Mouse (Mus musculus) kidney, postnatal 0 days (tissue): ENCODE data around the gene Taar7d. TPM values are rescaled to one million over a fixed set of nuclear protein-coding genes. Genes with fewer than 3 reads are reported as not detected.

Experiments used
- ATAC-seq: fragments of 200-750 bp; cut with Nextera tagmentation; replicated peaks from 2 replicates; pipeline ENCODE4 v1.8.0; 2017; ENCODE audit warnings: low read depth, moderate number of reproducible peaks, moderate TSS enrichment, moderate library complexity; ENCODE audit not compliant: low FRiP score
- DNase-seq: peaks from one replicate; pipeline ENCODE4 v3.0.0-alpha.2; 2016; ENCODE audit warnings: low spot score
- H3K27ac ChIP-seq: fragments of 300-500 bp; sonication (generic); 2 replicates; pipeline ENCODE4 v1.5.1; 2014; ENCODE audit warnings: mild to moderate bottlenecking
- H3K27me3 ChIP-seq: fragments of 300-500 bp; sonication (generic); 2 replicates; pipeline ENCODE4 v1.6.1; 2014; ENCODE audit warnings: low read length, mixed read lengths; ENCODE audit not compliant: insufficient read depth
- H3K36me3 ChIP-seq: fragments of 300-500 bp; sonication (generic); 2 replicates; pipeline ENCODE4 v1.6.1; 2014; ENCODE audit warnings: low read length, mixed read lengths; ENCODE audit not compliant: insufficient read depth
- H3K4me1 ChIP-seq: fragments of 300-500 bp; sonication (generic); replicated peaks from 2 replicates; pipeline ENCODE4 v1.6.1; 2014; ENCODE audit warnings: antibody characterized with exemption, low read length, mixed read lengths; ENCODE audit not compliant: insufficient read depth
- H3K4me2 ChIP-seq: fragments of 300-500 bp; sonication (generic); 2 replicates; pipeline ENCODE4 v1.6.1; 2014; ENCODE audit warnings: mild to moderate bottlenecking, low read length, moderate library complexity, mixed read lengths
- H3K4me3 ChIP-seq: fragments of 300-500 bp; sonication (generic); replicated peaks from 2 replicates; pipeline ENCODE4 v1.5.1; 2014; ENCODE audit warnings: low read depth, low read length
- H3K9ac ChIP-seq: fragments of 300-500 bp; sonication (generic); 2 replicates; pipeline ENCODE4 v1.6.1; 2014; ENCODE audit warnings: low read depth, low read length
- H3K9me3 ChIP-seq: fragments of 300-500 bp; sonication (generic); replicated peaks from 2 replicates; pipeline ENCODE4 v1.6.1; 2016; ENCODE audit warnings: low read length, inconsistent platforms, mixed read lengths
- CTCF ChIP-seq: IDR thresholded peaks from 2 replicates; pipeline ENCODE4 v1.5.1; 2016; ENCODE audit warnings: antibody characterized with exemption, low read depth, mild to moderate bottlenecking, moderate library complexity
- WGBS: fragments of 180-500 bp; shearing (Covaris S2); extraction: QIAGEN DNeasy Blood & Tissue Kit; methylation state at CpG from one replicate; pipeline ENCODE4 v1.1.7; 2014; 5-methylcytosine and 5-hydroxymethylcytosine counted together
- polyA plus RNA-seq: library from polyadenylated mRNA; unstranded; fragments of >200 nt; fragmentation: Nextera tagmentation; extraction: Ambion mirVana; gene quantifications from 2 replicates; pipeline ENCODE4 v1.2.1, GENCODE M21; 2015

Taar7d gene
- polyA plus RNA-seq, 1 experiment from 2014 or later, result not detected

DNA sequence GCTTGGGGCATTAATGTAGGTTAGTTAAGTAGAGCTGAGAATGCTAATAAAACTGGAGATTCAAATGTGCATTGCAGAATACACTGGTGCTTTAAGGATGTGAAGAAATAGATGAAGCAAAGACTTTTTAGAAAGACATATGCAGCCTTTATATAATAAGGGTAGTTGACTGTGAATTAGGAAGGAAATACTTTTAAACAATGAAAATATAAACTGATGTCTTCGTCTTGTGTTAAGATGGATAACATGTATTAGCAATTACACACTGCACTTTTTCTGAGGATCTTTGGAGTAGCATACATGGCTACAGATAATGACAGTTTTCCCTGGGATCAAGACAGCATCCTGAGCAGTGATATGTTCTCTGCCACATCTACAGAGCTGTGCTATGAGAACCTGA lies 27.4 kb upstream of the Taar7d start, which contains the start of gene Taar7b:
Taar7b (plus strand) TSS at position 301 of the 400 bp plus-strand sequence.
- no peak within 1 kb of the TSS for H3K4me3 ChIP-seq
- H3K9ac ChIP-seq, result no peak within 1 kb of the TSS
- TF ChIP-seq CTCF, result no peak
- no peak for DNase-seq
- H3K9me3 ChIP-seq, result no peaks in the 10 kb centered on the region
- H3K4me1 ChIP-seq, result no peaks in the 10 kb centered on the region
- WGBS, result 94% methylated on average over 1 of the region's 1 CpGs
- H3K27ac ChIP-seq, result no peak within 1 kb of the TSS
- no peak within 1 kb of the TSS for H3K4me2 ChIP-seq
- ATAC-seq, result no peak
- H3K27me3 ChIP-seq, result no peaks in the 10 kb centered on the region
- H3K36me3 ChIP-seq, result no peaks in the 10 kb centered on the region

DNA sequence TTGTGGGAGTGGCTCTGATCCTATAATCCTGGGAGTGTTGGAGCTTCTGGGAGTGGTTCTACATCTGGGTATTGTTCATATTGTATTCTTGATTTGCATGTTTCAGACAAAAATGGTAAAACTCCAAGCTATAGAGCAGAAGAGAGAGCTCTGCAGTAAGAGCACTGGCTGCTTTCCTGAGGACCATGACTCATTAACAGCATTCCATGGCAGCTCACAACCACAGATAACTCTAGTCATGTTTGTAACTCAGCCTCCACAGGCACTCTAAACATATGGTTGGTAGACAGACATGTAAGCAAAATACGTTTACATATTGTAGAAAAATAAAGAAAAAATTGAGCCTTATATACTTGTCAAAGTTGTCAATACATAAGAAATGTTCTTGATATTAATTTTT lies 20.6 kb upstream of the Taar7d start:
- no peaks in the 10 kb centered on the region for H3K36me3 ChIP-seq
- no peak overlapping the region for H3K27ac ChIP-seq
- no peaks in the 10 kb centered on the region for H3K27me3 ChIP-seq
- no peaks in the 10 kb centered on the region for H3K4me1 ChIP-seq
- H3K4me2 ChIP-seq, result no peak overlapping the region
- TF ChIP-seq CTCF, result no peak
- no peak overlapping the region for H3K9ac ChIP-seq
- ATAC-seq, result no peak
- DNase-seq, result no peak
- no peak overlapping the region for H3K4me3 ChIP-seq
- no peaks in the 10 kb centered on the region for H3K9me3 ChIP-seq
- WGBS, result 70% methylated on average over 1 of the region's 1 CpGs

DNA sequence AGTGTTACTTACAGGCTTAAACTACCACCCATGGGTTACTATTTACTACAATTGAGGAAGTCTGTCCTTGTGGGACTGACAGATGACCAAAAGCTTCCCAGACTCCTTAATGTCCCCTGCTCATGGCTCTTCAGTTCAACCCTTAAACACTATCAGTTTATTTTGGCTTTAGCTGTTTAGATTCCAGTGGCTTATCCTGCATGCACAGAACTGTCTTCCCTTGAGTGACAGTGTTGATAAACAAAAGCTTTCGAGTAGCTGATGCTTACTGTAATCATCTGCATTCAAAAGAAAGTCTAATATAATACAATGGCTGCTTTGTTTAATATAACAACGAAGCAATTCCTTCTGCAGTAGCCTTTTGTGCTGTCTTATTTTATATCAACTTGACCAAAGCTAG lies 20.0 kb upstream of the Taar7d start:
- ATAC-seq, result no peak
- no peak for TF ChIP-seq CTCF
- H3K36me3 ChIP-seq, result no peaks in the 10 kb centered on the region
- H3K4me3 ChIP-seq, result no peak overlapping the region
- no peak overlapping the region for H3K4me2 ChIP-seq
- WGBS, result 56% methylated on average over 2 of the region's 2 CpGs
- no peak for DNase-seq
- H3K9me3 ChIP-seq, result no peaks in the 10 kb centered on the region
- H3K27me3 ChIP-seq, result no peaks in the 10 kb centered on the region
- no peak overlapping the region for H3K27ac ChIP-seq
- no peaks in the 10 kb centered on the region for H3K4me1 ChIP-seq
- H3K9ac ChIP-seq, result no peak overlapping the region

DNA sequence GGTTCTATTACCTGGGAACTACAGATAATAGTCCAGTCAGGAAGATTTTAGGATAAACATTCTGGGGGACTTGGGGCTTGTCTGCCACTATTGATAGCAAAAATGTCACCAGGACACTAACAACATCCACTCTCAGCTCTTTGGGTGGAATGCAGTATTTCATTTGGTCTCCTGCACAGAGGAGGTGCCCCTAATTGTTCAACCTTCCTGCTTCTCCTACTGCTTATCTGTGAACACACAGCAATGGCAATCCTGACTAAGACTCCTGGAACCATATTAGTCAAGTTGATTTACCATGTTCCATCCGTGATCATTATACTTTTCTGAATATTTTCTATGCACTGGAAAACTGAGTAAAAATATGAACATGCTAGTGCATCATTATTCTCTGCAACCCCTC lies 18.9 kb upstream of the Taar7d start:
- no peaks in the 10 kb centered on the region for H3K36me3 ChIP-seq
- no peak overlapping the region for H3K27ac ChIP-seq
- 89% methylated on average over 1 of the region's 1 CpGs for WGBS
- H3K4me1 ChIP-seq, result no peaks in the 10 kb centered on the region
- H3K9me3 ChIP-seq, result no peaks in the 10 kb centered on the region
- DNase-seq (no peak), ATAC-seq (no peak)
- TF ChIP-seq CTCF, result no peak
- no peak overlapping the region for H3K9ac ChIP-seq
- no peak overlapping the region for H3K4me3 ChIP-seq
- H3K27me3 ChIP-seq, result no peaks in the 10 kb centered on the region
- no peak overlapping the region for H3K4me2 ChIP-seq

DNA sequence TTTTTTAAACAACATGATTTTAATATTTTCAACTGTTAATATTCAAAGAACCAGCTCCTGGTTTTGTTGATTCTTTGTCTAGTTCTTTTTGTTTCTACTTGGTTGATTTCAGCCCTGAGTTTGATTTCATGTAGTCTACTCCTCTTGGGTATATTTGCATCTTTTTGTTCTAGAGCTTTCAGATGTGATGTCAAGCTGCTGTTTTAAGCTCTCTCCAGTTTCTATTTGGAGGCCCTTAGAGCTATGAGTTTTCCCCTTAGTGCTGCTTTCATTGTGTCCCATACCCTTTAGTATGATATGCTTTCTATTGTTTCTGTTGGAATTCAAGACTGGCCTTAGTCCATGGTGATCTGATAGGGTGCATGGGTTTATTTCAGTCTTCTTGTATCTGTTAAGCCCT lies 4.3 kb downstream of the Taar7d start:
- Histone ChIP-seq H3K9me3 (no peaks in the 10 kb centered on the region), H3K4me2 (no peak overlapping the region), H3K36me3 (no peaks in the 10 kb centered on the region), H3K27ac (no peak overlapping the region), H3K27me3 (no peaks in the 10 kb centered on the region), H3K9ac (no peak overlapping the region), H3K4me1 (no peaks in the 10 kb centered on the region), H3K4me3 (no peak overlapping the region)
- no peak for ATAC-seq
- TF ChIP-seq CTCF, result no peak
- no peak for DNase-seq

DNA sequence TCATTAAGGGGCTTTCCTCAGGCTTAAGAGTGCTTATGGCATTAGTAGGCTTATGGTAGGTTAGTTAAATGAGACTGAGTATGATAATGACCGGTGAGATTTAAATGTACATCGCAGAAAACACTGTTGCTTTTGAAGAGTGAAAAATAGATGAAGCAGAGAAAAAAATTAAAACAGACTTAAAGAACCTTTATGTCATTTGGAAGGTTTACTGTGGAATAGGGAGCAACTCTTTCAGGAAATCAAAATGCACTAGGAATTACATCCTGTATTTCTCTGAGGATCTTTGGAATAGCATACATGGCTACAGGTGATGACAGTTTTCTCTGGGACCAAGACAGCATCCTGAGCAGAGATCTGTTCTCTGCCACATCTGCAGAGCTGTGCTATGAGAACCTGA lies 10.3 kb downstream of the Taar7d start, which contains the start of gene Taar7e:
Taar7e (plus strand) TSS at position 301 of the 400 bp plus-strand sequence.
- 92% methylated on average over 2 of the region's 2 CpGs for WGBS

DNA sequence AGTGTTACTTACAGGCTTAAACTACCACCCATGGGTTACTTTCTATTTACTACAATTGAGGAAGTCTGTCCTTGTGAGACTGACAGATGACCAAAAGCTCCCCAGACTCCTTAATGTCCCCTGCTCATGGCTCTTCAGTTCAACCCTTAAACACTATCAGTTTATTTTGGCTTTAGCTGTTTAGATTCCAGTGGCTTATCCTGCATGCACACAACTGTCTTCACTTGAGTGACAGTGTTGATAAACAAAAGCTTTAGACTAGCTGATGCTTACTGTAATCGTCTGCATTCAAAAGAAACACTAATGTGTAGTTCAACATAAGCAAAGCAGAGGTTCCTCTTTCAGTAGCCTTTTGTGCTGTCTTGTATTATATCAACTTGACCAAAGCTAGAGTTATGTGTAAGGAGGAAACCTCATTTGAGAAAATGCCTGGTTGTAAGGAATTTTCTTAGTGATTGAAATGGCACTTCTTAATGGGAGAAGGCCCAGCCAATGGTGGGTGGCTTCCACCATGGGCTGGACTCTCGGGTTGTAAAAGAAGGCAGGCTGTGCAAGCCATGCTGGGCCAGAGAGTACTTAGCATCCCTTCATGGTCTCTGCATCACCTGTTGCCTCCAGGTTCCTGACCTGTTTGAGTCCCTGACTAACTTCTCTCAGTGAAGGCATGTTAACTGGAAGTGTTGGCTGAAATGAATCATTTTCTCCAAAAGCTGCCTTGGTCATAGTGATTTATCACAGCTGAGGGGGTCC lies 13.3 kb downstream of the Taar7d start:
- Histone ChIP-seq H3K27me3 (no peaks in the 10 kb centered on the region), H3K9ac (no peak overlapping the region), H3K4me2 (no peak overlapping the region), H3K4me3 (no peak overlapping the region), H3K9me3 (no peaks in the 10 kb centered on the region), H3K36me3 (no peaks in the 10 kb centered on the region), H3K4me1 (no peaks in the 10 kb centered on the region), H3K27ac (no peak overlapping the region)
- 70% methylated on average over 2 of the region's 2 CpGs for WGBS
- TF ChIP-seq CTCF, result no peak
- ATAC-seq (no peak), DNase-seq (no peak)

More for the DNA sequence above, 10.3 kb downstream of the Taar7d start, which contains the start of gene Taar7e:
- no peak for DNase-seq
- Histone ChIP-seq H3K4me1 (no peaks in the 10 kb centered on the region), H3K4me2 (no peak within 1 kb of the TSS), H3K4me3 (no peak within 1 kb of the TSS), H3K36me3 (no peaks in the 10 kb centered on the region), H3K9ac (no peak within 1 kb of the TSS), H3K27ac (no peak within 1 kb of the TSS), H3K27me3 (no peaks in the 10 kb centered on the region), H3K9me3 (no peaks in the 10 kb centered on the region)
- no peak for ATAC-seq
- no peak for TF ChIP-seq CTCF
